Mouse (Mus musculus): ENCODE results near the gene Mt3.

Gene Mt3

DNA sequence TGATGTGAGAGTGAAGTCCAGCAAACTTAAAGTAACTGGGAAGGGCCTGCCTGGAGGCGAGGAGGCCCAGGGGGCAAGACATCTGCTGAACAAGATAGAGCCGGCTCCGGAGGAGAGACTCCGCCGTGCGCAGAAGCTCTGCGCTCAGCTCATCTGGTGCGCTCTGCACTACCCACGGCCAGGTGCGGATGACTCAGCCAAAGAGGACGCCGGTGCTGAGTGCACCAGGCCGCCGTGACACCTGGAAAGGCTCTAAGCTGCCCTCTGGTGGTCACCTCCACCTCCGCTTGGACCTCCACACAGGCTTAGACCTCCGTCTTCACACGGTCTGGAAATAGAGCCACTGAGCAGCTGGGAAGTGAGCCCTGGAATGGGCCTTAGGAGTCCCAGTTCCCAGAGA is 34.1 kb downstream of the Mt3 start:
- DNase-seq, result peak; percentile 79 to 90

DNA sequence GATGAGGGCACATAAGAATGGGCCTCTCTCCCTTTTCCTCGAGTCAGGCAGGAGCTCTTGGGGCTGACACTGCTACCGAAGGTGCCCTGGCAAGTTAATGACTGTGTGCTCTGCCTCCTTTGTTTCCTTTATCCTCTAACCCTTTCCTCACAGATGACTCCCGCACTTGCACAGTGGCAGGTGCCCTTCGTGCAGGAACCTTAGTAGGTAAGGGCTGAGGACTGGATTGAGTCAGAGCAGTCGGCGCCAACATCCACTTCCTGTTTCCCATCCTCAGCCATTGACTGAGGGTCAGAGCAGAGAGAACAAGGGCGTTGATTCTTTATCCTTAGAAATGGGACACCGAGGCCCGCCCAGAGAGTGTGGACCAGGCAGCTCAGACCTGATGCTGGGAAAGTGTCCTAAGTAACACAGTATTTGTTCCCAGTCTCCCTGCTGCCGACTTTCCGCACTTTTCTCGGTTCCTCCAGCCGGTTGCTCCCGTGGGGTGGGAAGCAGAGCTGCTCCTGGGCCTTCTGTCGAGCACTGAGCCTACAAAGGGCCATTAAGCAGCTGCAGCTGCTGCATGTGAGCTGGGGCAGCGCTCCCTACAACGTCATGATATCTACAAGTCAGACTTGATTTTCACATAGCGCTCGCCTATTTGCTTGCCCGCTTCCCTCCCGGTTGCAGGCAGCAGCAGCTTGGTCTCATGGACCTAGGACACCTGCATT is 35.0 kb downstream of the Mt3 start:
- DNase-seq, result no peak

DNA sequence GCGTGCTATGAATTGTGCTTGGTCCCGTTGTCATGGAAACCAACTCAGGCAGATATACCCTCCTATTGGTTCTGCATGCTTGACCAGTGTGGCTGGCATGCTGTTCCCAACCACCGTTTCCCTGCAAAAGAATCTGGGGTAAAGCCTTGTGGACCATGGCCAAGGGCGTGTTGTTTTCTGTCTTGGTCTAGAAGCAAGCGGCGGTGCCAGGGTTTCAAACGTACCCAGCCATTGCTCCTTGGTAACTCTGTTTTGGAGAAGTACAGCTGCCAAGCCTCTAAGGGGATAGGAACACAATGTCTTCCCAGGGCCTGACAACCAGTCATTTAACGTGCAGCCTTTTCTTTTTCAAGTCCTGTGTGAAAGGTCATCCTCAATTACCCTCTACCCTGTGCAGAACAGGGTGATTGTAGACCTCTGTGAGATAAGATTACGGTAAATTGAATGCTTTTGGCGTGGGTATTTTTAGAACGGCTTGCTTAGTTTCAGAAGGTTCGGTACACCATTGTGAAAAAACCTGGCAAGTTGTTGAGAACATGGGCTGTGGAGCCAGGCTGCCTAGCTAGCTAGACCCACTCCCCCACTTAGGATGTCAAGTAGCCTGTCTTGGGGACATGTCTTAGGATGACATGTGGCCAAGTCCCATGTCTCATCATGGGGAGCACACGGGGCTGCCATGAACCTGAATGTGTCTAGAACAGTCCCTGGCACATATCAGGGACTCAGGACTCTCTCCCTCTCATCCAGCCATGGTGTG is 37.0 kb downstream of the Mt3 start:
- DNase-seq, result peak in 1 of 2 experiments; percentile 32

DNA sequence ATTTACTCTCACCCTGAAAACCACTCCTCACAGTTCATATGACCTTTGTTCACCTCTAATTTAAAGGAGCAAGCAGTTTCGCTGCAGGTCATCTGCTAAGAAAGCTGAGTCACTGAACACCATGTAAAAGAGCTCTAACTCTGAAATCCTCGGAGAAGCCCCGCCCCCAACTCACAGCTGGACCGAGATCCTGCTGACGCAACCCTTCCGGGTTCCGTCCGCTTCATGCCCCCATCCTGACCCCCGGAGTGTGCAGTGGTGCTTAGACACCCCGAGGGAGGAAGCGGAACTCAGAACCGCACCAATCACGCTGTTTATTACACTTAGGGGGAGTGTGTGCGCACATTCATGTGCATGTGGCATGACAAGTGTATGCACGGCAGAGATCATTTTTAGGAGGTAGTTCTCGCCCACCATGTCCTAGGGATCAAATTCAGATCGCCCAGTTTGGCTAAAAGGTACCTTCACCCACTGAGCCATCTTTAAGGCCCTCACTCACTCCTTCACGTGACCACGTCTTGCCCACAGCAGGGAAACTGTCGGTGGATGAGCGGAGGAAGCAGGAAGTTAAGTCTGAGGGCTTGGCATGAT is 38.8 kb downstream of the Mt3 start:
- DNase-seq, result no peak

DNA sequence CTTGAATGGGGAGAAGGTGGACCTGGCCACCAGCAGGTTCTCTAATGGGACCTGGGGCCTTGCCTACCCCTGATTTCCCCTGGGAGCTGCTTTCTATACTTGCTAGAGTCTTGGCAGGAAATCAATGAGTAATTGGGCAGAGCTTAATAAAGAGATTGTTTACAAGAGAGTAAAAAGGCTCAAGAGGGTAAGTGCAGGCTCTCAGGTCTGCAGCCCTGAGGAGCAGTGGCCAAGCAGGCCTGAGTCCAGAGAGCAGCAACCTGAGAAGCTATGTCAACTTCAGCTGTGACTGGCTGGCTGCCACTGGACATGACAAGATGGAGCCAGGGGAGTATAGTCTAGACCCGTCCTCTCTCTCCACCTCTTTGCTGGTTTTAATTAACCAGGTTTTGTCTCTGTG is 40.5 kb downstream of the Mt3 start:
- DNase-seq, result no peak

DNA sequence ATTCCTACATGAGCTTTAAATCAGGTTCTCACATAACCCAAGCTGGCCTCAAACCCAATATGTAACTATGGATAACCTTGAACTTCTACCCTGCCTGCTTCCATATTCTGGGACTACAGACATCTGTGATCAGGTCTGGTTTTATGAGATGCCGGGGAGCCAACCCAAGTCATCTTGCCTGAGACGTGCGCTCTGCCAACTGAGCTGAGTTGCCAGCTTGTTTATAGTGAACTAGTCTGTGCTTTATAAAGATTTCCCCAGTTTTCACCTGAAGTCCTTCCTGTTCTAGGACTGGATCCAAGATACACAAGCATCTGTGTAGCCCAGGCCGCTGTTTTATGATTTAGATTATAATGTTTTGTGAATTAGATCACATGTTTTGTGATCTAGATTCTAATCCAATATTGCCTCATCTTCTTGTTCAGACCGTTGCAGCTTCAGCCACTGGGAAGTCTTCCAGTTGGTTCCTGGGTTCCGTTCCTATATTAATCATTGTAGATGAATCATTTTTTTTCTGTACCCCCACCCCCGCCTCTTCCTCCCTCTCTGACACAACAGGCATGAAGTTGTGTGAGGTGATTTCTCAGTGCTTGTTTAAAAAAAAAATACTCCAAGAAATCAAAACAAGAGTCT is 42.3 kb downstream of the Mt3 start:
- DNase-seq, result no peak

DNA sequence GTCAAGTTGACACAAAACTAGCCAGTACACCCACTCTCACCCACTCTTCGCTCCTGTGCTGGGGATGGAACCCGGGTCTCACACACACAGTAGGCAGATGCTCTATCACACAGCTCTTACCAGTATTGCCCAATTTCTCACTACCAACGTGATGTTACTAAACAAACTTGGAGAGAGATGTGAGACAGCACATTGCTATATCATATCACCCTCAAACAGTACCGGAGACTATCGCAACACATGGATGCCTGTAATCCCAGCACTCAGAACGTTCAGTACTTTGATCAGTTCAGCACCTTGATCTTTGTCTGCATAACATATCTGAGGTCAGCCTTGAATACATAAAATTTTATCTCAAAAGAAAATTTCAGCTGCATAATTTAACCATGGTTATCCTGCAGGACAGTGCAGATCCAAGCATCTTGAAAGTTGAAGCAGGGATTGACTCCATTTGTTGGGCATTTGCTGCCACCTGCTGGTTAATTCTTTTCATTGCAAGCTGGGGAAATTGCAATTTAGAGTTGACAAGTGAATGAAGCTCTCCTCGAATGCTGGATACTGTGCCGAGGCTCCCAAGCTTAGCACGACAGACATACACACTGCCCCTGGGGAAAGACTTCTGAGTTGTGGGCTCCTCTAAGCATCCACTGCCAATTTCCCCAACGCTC is 46.9 kb downstream of the Mt3 start:
- peak; percentile 62 to 77 for DNase-seq

Measured in cerebellum, postnatal 25 days (tissue).